In genomic region chr4:104368561-104369021, GRCm38 (mm10) we compare ENCODE assay signal across 8 mouse cellular contexts.
DNase-seq lines count a peak whose midpoint lies in the region; ATAC-seq and TF ChIP-seq lines count a peak whose summit lies in the region.

No protein-coding gene starts in this region.

- no peaks in the 10 kb centered on the region for H3K9me3 ChIP-seq in E14TG2a.4 (ENCODE audit: low read length)
- no peaks in the 10 kb centered on the region for H3K9me3 ChIP-seq in embryonic facial prominence, embryonic 15.5 days (replicated peaks)
- H3K9me3 ChIP-seq in hindbrain, embryonic 15.5 days, result no peaks in the 10 kb centered on the region
- H3K9me3 ChIP-seq in neural tube, embryonic 12.5 days, result no peaks in the 10 kb centered on the region

- no peak overlapping the region for H3K9ac ChIP-seq in embryonic facial prominence, embryonic 15.5 days
- peak overlapping the region; percentile 90 for H3K9ac ChIP-seq in hindbrain, embryonic 15.5 days
- peak overlapping the region; percentile 79 for H3K9ac ChIP-seq in neural tube, embryonic 12.5 days

- peaks cover 43% of the 10 kb centered on the region for H3K27me3 ChIP-seq in E14TG2a.4 (ENCODE audit: insufficient read depth, low read length)
- peaks cover 67% of the 10 kb centered on the region for H3K27me3 ChIP-seq in embryonic facial prominence, embryonic 15.5 days
- peaks cover 5% of the 10 kb centered on the region; the same call in 1 of the 2 replicates for H3K27me3 ChIP-seq in hindbrain, embryonic 15.5 days
- peaks cover 7% of the 10 kb centered on the region; the same call in 1 of the 2 replicates for H3K27me3 ChIP-seq in neural tube, embryonic 12.5 days (replicated peaks)

- peak overlapping the region; percentile 90 for H3K4me3 ChIP-seq in E14TG2a.4 (replicated peaks; ENCODE audit: low read length)
- H3K4me3 ChIP-seq in embryonic facial prominence, embryonic 15.5 days (replicated peaks), result peak overlapping the region; percentile 66
- H3K4me3 ChIP-seq in hindbrain, embryonic 15.5 days, result peak overlapping the region; percentile 85
- H3K4me3 ChIP-seq in neural tube, embryonic 12.5 days, result peak overlapping the region; percentile 65

- H3K27ac ChIP-seq in embryonic facial prominence, embryonic 15.5 days (replicated peaks), result no peak overlapping the region
- peak overlapping the region; percentile 92 for H3K27ac ChIP-seq in hindbrain, embryonic 15.5 days (replicated peaks)
- no peak overlapping the region for H3K27ac ChIP-seq in neural tube, embryonic 12.5 days

- peak; percentile 10 for DNase-seq in adrenal gland, postnatal 14 days
- peak; percentile 71 to 76 for DNase-seq in left cerebral cortex, postnatal 14 days (ENCODE audit: low spot score in 2 of 2)
- no peak for DNase-seq in urinary bladder, postnatal 4 days (ENCODE audit: low spot score in 2 of 2)

- H3K36me3 ChIP-seq in E14TG2a.4 (ENCODE audit: insufficient read depth, low read length), result no peaks in the 10 kb centered on the region
- H3K36me3 ChIP-seq in embryonic facial prominence, embryonic 15.5 days, result no peaks in the 10 kb centered on the region
- no peaks in the 10 kb centered on the region for H3K36me3 ChIP-seq in hindbrain, embryonic 15.5 days
- no peaks in the 10 kb centered on the region for H3K36me3 ChIP-seq in neural tube, embryonic 12.5 days

- H3K4me2 ChIP-seq in embryonic facial prominence, embryonic 15.5 days (replicated peaks), result peak overlapping the region; percentile 93
- H3K4me2 ChIP-seq in hindbrain, embryonic 15.5 days, result peak overlapping the region; percentile 96
- H3K4me2 ChIP-seq in neural tube, embryonic 12.5 days (replicated peaks), result peak overlapping the region; percentile 96

- TF ChIP-seq CTCF in E14TG2a.4 (conservative IDR thresholded peaks at IDR 0.05; ENCODE audit: low read length), result no peak

- ATAC-seq in embryonic facial prominence, embryonic 15.5 days (ENCODE audit: insufficient number of reproducible peaks, low FRiP score, low TSS enrichment, low read depth), result no peak
- ATAC-seq in hindbrain, embryonic 15.5 days (ENCODE audit: low FRiP score, low read depth), result peak; percentile 65
- ATAC-seq in neural tube, embryonic 12.5 days (ENCODE audit: low FRiP score, low read depth), result peak; percentile 65
- ATAC-seq in erythroid progenitor cell, adult 5-6 weeks (replicated peaks; ENCODE audit: low FRiP score, poor library complexity, severe bottlenecking), result no peak

- under 1% methylated on average over 20 of the region's 20 CpGs for WGBS in embryonic facial prominence, embryonic 15.5 days
- WGBS in hindbrain, embryonic 15.5 days, result 1% methylated on average over 20 of the region's 20 CpGs
- WGBS in neural tube, embryonic 12.5 days, result 3% methylated on average over 20 of the region's 20 CpGs

- intact Hi-C loops in left cerebral cortex, postnatal 14 days (cut with DNase I), result loop anchor here (2.0 to 10.0 kb wide), 4 partner anchors 89 to 526 kb away; no protein-coding TSS in a partner anchor

- peaks cover 37% of the 10 kb centered on the region for H3K4me1 ChIP-seq in E14TG2a.4 (replicated peaks; ENCODE audit: low read depth, low read length)
- peaks cover 20% of the 10 kb centered on the region for H3K4me1 ChIP-seq in embryonic facial prominence, embryonic 15.5 days
- peaks cover 23% of the 10 kb centered on the region for H3K4me1 ChIP-seq in hindbrain, embryonic 15.5 days (replicated peaks)
- H3K4me1 ChIP-seq in neural tube, embryonic 12.5 days, result peaks cover 24% of the 10 kb centered on the region

Comparison
In these comparisons a context has a peak if more than half of its experiments do, and no peak if none do; other contexts are left out.
1. DNase-seq: peak in adrenal gland, postnatal 14 days (single experiment) and left cerebral cortex, postnatal 14 days (2 of 2); none in urinary bladder, postnatal 4 days (0 of 2).
2. ATAC-seq: peak in hindbrain, embryonic 15.5 days (single experiment) and neural tube, embryonic 12.5 days (single experiment); none in embryonic facial prominence, embryonic 15.5 days (single experiment) and erythroid progenitor cell, adult 5-6 weeks (single experiment).
3. Peak in every context shown above with its lines, with median percentiles within 50 percentile points of each other: H3K4me3 ChIP-seq and H3K4me2 ChIP-seq.